Mouse (Mus musculus) Muller cell, postnatal 12 days (primary cell): Measurements from ENCODE around the gene Vmac.

Experiments used
- DNase-seq: peaks from one replicate; pipeline ENCODE4 v3.0.0-alpha.2; 2015; ENCODE audit errors: inconsistent ontology term

The Vmac gene

DNA sequence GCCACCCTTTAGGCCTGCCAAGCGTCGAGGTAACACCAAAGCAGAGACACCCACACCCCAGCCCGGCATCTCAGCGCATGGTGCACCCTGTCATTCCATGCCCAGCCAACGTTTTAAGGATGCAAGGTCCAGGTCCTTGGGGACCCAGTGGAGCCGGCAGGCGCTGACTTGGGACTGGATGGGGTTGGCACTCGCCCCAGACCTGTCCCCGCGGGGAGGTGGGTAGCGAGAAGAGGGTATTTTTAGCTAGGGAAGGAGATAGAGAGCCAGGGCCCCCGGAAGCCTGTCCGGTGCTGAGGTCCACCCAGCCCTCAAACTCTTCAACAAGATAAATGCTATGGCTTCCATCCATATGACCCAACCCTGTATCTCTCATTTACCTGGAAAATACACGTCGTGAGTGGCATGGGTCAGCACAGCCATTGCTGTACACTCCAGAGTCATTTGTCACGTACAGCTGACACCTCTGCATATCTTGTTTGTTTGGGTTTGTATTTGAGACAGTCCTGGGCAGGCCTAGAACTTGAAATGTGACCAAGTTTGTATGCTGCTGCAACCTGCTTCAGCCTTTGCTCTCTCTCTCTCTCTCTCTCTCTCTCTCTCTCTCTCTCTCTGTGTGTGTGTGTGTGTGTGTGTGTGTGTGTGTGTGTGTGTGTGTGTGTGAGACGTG is 22.4 kb upstream of the Vmac start:
- DNase-seq, result no peak

GRCm38 (mm10) chr17:56738221-56738620 is 20.4 kb upstream of the Vmac start:
- no peak for DNase-seq

DNA sequence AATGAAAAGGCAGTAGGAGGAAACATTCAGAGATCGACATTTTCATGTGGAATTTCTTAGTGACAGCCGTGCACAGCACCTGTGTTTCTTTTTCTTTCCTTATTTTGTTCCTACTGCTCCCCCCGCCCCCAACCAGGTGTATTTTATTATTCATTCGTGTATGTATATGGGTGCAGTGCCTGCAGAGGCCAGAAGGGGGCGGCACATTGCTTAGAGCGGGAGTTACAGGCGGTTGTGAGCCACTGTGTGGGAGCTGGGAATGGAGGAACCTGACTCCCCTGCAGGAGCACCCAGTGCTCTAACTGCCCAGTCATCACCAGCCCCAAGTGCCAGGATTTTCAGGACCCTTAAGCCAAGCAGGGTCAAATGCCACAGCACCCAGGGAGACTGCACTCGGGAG is 18.7 kb upstream of the Vmac start:
- no peak for DNase-seq

GRCm38 (mm10) chr17:56729656-56730055 is 11.8 kb upstream of the Vmac start:
- DNase-seq, result no peak

GRCm38 (mm10) chr17:56729151-56729550 is 11.3 kb upstream of the Vmac start:
- peak; percentile 73 for DNase-seq

DNA sequence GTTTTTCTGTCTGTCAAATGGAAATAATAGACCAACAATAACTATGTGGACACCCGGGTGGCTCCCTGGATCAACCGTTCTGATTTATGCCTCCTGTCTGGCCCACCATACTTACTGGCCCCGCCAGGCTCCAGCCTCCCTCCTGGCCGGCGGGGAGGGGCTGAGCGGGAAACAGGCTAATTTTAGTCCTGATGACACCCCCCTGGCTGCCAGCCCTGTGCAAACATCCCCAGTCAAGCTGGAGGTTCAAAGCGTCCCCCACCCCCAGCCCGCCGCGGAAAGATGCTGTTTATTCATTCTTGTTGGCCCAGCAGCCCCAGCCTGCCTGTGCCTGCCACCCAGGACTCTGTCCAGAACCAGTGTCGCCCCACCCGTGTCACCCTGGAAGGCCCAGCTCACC is 10.3 kb upstream of the Vmac start:
- no peak for DNase-seq

DNA sequence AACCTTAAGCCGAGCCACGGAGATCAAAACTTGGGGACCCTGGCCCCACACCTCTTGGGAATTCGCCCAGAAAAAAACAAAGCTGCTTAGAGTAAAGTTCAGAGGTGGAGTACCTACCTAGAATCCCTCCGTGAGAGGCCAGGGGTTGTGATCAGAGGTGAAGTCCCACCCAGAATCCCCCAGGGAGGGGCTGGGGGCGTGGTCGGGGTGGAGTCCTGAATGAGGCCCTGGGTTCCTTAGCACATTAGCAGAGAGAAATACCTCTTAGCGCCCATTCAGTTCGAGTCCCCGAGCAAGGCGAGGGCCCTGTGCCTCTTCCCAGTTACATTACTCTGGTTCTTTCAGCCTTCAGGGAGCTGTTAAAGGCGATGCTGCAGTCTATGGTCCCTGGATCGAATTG is 9.8 kb upstream of the Vmac start:
- no peak for DNase-seq

DNA sequence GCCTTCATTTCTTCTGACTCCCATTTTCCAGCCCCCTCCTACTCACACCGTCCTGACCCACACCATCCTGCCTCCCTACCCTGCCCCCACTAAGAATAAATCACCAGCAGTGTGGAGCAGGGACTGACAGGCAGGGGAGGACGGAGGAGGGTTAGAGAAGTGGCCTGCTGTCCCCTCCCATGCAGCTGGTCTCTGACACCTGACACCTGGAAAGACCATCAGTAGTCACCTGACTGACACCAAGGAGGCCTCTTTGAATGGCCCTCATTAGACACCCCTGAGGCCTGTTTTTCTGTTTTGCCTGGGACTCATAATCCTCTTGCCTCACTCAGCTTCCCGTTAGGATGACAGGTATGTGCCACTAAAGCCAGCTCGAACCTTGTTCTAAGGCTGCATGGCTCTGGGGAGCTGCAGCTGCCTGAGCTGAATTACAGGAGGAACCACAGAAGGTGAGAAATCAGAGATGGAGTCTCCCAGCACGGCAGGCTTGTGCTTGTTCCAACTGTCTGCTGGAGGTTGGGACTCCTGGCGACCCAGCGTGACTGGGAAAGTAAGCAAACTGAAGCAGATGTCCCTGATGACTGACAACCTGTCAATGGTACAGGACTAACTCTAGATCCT is 9.3 kb upstream of the Vmac start:
- no peak for DNase-seq

GRCm38 (mm10) chr17:56723419-56724161 is 5.8 kb upstream of the Vmac start:
- no peak for DNase-seq

GRCm38 (mm10) chr17:56722441-56722840 is 4.6 kb upstream of the Vmac start:
- DNase-seq, result no peak

GRCm38 (mm10) chr17:56716655-56717362 is 1.0 kb downstream of the Vmac start:
- DNase-seq, result peak; percentile 99

GRCm38 (mm10) chr17:56715914-56716654 is 1.7 kb downstream of the Vmac start:
- DNase-seq, result no peak

GRCm38 (mm10) chr17:56715360-56715759 is 2.5 kb downstream of the Vmac start:
- no peak for DNase-seq

DNA sequence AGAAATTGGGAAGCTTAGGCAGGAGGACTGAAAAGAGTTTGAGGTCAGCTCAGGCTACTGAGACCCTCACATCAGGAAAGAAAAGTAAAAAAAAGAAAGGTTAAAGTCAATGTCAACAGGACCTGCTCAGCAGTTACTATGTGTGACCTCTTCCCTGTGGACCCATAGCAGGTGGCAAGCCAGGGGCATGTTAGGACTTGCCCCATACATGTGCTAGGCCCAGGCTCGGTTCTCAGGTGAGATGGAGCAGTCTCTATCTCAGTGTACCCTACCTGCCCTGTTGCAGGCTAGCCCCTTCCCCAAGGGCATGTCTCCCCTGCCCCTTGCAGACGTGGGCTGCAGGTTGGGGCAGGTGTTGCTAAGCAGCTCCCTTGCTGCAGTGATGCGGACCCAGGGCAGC is 8.1 kb downstream of the Vmac start:
- DNase-seq, result no peak

- no peak for DNase-seq
Observed at GRCm38 (mm10) chr17:56708692-56709091, 9.1 kb downstream of the Vmac start.

DNA sequence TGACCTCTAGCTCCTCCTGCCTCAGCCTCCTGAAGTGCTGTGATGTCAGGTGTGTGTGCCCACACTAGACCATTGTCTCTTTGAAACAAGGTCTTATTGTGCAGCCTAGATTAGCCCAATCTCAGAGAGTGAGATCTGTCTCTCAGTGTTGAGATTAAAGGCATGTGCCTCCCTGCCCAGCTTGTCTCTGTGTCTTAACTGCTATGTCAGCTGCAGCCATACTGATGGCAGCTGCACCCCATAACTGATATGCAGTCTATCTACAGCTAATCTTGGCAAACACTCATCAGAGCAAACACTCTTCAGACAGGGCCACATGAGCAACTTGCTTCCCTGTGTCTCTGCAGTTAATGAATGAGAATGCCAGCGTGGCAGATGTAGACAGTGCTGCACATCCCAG is 11.3 kb downstream of the Vmac start:
- DNase-seq, result no peak

GRCm38 (mm10) chr17:56703038-56703437 is 14.8 kb downstream of the Vmac start:
- no peak for DNase-seq

- DNase-seq, result no peak
Observed at GRCm38 (mm10) chr17:56700451-56700850, 17.4 kb downstream of the Vmac start.

- peak; percentile 86 for DNase-seq
Observed at GRCm38 (mm10) chr17:56693851-56694310, 23.9 kb downstream of the Vmac start.

GRCm38 (mm10) chr17:56693395-56693794 is 24.4 kb downstream of the Vmac start:
- DNase-seq, result peak; percentile 5

DNA sequence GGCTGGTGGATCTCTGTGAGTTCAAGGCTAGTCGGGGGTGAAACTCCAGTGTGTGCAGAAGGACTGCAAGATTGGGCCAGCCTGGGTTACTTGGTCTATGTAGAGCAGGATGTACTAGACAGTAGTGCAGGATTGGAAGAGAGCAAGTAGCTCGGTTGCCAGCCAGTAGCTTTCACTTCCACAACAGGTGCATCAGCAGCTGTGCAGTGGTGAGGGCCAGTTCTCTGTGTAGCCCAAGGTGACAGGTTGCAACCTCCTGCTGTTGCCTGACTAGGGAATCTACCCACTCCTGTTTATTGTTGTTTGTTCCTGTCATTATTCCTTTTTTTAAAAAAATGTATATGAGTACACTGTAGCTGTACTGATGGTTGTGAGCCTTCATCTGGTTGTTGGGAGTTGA is 29.1 kb downstream of the Vmac start:
- DNase-seq, result no peak

GRCm38 (mm10) chr17:56688045-56688444 is 29.8 kb downstream of the Vmac start:
- no peak for DNase-seq
